Mouse (Mus musculus) ES-Bruce4 (cell line): ENCODE data around the gene Fancc. TPM values are rescaled to one million over a fixed set of nuclear protein-coding genes. Genes with fewer than 3 reads are reported as not detected.

Source experiments
- H3K27ac ChIP-seq: 2 replicates; pipeline ENCODE4 v1.5.1; 2012; ENCODE audit warnings: low read length, inconsistent platforms; ENCODE audit not compliant: insufficient read depth
- H3K27me3 ChIP-seq: 2 replicates; pipeline ENCODE4 v1.6.1; 2012; ENCODE audit warnings: mild to moderate bottlenecking, low read length, inconsistent platforms; ENCODE audit not compliant: control insufficient read depth, poor library complexity, insufficient read depth, severe bottlenecking
- H3K36me3 ChIP-seq: 2 replicates; pipeline ENCODE4 v1.6.1; 2012; ENCODE audit warnings: inconsistent platforms, mild to moderate bottlenecking, low read length, moderate library complexity; ENCODE audit not compliant: control insufficient read depth, poor library complexity, insufficient read depth, severe bottlenecking
- H3K4me1 ChIP-seq: one replicate; pipeline ENCODE4 v1.8.1; 2011; ENCODE audit warnings: low read length; ENCODE audit not compliant: control insufficient read depth, insufficient read depth
- H3K4me3 ChIP-seq: 2 replicates; pipeline ENCODE4 v1.5.1; 2011; ENCODE audit warnings: low read depth, mild to moderate bottlenecking, low read length
- H3K9ac ChIP-seq: 2 replicates; pipeline ENCODE4 v1.6.1; 2012; ENCODE audit warnings: low read depth, mild to moderate bottlenecking, inconsistent platforms; ENCODE audit not compliant: poor library complexity, severe bottlenecking
- H3K9me3 ChIP-seq: replicated peaks from 2 replicates; pipeline ENCODE4 v1.6.1; 2012; ENCODE audit warnings: mild to moderate bottlenecking, low read length, inconsistent platforms; ENCODE audit not compliant: control insufficient read depth, poor library complexity, insufficient read depth, severe bottlenecking
- CTCF ChIP-seq: IDR thresholded peaks from one replicate; pipeline ENCODE4 v1.8.1; 2011; ENCODE audit warnings: low read depth, low read length
- EP300 ChIP-seq: IDR thresholded peaks from 2 replicates; pipeline ENCODE4 v1.6.1; 2011; ENCODE audit warnings: low read depth, low read length; ENCODE audit not compliant: insufficient read depth
- POLR2A ChIP-seq: IDR thresholded peaks from one replicate; pipeline ENCODE4 v1.8.1; 2011; ENCODE audit warnings: low read length; ENCODE audit not compliant: insufficient read depth
- polyA plus RNA-seq: library from polyadenylated mRNA; stranded (reverse); fragments of >200 nt; gene quantifications from 2 replicates; pipeline ENCODE4 v1.2.4, GENCODE M21; 2011; ENCODE audit warnings: low read depth; ENCODE audit not compliant: missing spikeins, insufficient read depth, insufficient read length

Fancc gene
- polyA plus RNA-seq, 1 experiment = 13.3 TPM

GRCm38 (mm10) chr13:63520110-63520509 lies 23.0 kb upstream of the Fancc start:
- H3K36me3 ChIP-seq = peaks cover 70% of the 10 kb centered on the region
- TF ChIP-seq EP300 (no peak), POLR2A (no peak), CTCF (no peak)
- H3K9ac ChIP-seq = no peak overlapping the region
- H3K27me3 ChIP-seq = no peaks in the 10 kb centered on the region
- H3K27ac ChIP-seq = no peak overlapping the region
- no peaks in the 10 kb centered on the region for H3K9me3 ChIP-seq
- H3K4me1 ChIP-seq = peaks cover 5% of the 10 kb centered on the region
- H3K4me3 ChIP-seq = no peak overlapping the region

GRCm38 (mm10) chr13:63516535-63516934 lies 19.5 kb upstream of the Fancc start:
- peaks cover 67% of the 10 kb centered on the region for H3K36me3 ChIP-seq

GRCm38 (mm10) chr13:63515542-63515941 lies 18.5 kb upstream of the Fancc start:
- no peak overlapping the region for H3K4me3 ChIP-seq
- H3K4me1 ChIP-seq = peaks cover 8% of the 10 kb centered on the region
- peaks cover 74% of the 10 kb centered on the region for H3K36me3 ChIP-seq
- H3K9me3 ChIP-seq = no peaks in the 10 kb centered on the region
- no peaks in the 10 kb centered on the region for H3K27me3 ChIP-seq
- no peak overlapping the region for H3K27ac ChIP-seq
- no peak for TF ChIP-seq POLR2A
- no peak for TF ChIP-seq EP300
- no peak overlapping the region for H3K9ac ChIP-seq

More at GRCm38 (mm10) chr13:63516535-63516934, 19.5 kb upstream of the Fancc start:
- peaks cover 6% of the 10 kb centered on the region for H3K4me1 ChIP-seq
- H3K4me3 ChIP-seq = no peak overlapping the region
- H3K9ac ChIP-seq = no peak overlapping the region
- TF ChIP-seq EP300 (no peak), POLR2A (no peak), CTCF (no peak)
- no peaks in the 10 kb centered on the region for H3K27me3 ChIP-seq
- H3K27ac ChIP-seq = no peak overlapping the region
- H3K9me3 ChIP-seq = no peaks in the 10 kb centered on the region

GRCm38 (mm10) chr13:63514931-63515360 lies 17.9 kb upstream of the Fancc start:
- peaks cover 76% of the 10 kb centered on the region for H3K36me3 ChIP-seq
- no peaks in the 10 kb centered on the region for H3K27me3 ChIP-seq
- H3K4me1 ChIP-seq = peaks cover 8% of the 10 kb centered on the region
- H3K9ac ChIP-seq = no peak overlapping the region
- H3K27ac ChIP-seq = no peak overlapping the region; the same call in 1 of the 2 replicates
- no peak overlapping the region for H3K4me3 ChIP-seq
- no peaks in the 10 kb centered on the region for H3K9me3 ChIP-seq
- no peak for TF ChIP-seq EP300
- no peak for TF ChIP-seq POLR2A
- no peak for TF ChIP-seq CTCF

GRCm38 (mm10) chr13:63513374-63514098 lies 16.5 kb upstream of the Fancc start:
- peaks cover 75% of the 10 kb centered on the region for H3K36me3 ChIP-seq
- no peak overlapping the region for H3K9ac ChIP-seq
- peaks cover 8% of the 10 kb centered on the region for H3K4me1 ChIP-seq
- TF ChIP-seq EP300 = no peak
- no peak for TF ChIP-seq POLR2A
- no peak for TF ChIP-seq CTCF
- H3K27ac ChIP-seq = peak overlapping the region; percentile 25; the same call in 1 of the 2 replicates
- H3K9me3 ChIP-seq = no peaks in the 10 kb centered on the region
- no peak overlapping the region for H3K4me3 ChIP-seq
- no peaks in the 10 kb centered on the region for H3K27me3 ChIP-seq

GRCm38 (mm10) chr13:63512411-63512810 lies 15.3 kb upstream of the Fancc start:
- Histone ChIP-seq H3K4me3 (no peak overlapping the region), H3K36me3 (peaks cover 66% of the 10 kb centered on the region), H3K27ac (no peak overlapping the region), H3K9ac (no peak overlapping the region), H3K9me3 (no peaks in the 10 kb centered on the region), H3K27me3 (no peaks in the 10 kb centered on the region), H3K4me1 (peaks cover 8% of the 10 kb centered on the region)
- TF ChIP-seq CTCF (no peak), POLR2A (no peak), EP300 (no peak)
